Mouse (Mus musculus): Measurements from ENCODE around the gene Unc13b. TPM values are rescaled to one million over a fixed set of nuclear protein-coding genes. Genes with fewer than 3 reads are reported as not detected.
A peak's percentile ranks its signal among the peaks of the same experiment; 100 is the strongest.

The Unc13b gene
- total RNA-seq, 2 experiments from 2014 or later = 2.9 to 3.0 TPM

DNA sequence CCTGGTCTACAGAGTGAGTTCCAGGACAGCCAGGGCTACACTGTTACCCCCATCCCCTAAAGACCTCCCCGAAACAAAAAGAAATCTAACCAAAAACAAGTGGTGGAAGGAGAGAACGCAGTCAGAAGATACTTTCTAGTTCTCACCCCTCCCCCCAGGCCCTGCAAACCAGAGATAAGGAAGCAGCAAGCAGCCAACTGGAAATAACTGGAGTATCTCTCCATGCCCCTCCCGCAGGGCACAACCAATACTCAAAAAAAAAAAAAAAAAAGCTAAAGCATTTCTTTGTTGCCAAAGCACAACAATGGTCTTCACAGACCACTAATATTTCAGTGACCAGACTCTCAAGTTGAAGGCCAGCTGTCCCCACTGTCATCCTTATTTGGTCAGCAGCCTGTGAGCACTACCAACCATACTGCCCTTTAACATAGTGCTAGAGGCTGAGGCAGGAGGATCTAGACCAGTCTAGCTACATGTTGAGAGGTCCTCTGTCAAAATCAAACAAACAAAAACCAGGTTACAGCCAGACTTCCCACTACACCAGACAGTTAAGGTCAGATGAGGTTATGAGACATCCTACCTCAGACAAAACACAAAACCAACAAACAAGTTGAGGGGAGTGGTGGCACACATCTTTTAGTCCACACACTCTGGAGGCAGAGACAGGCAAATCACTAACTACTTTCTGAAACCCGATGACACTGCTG is 20.7 kb upstream of the Unc13b start:
- DNase-seq = no peak

DNA sequence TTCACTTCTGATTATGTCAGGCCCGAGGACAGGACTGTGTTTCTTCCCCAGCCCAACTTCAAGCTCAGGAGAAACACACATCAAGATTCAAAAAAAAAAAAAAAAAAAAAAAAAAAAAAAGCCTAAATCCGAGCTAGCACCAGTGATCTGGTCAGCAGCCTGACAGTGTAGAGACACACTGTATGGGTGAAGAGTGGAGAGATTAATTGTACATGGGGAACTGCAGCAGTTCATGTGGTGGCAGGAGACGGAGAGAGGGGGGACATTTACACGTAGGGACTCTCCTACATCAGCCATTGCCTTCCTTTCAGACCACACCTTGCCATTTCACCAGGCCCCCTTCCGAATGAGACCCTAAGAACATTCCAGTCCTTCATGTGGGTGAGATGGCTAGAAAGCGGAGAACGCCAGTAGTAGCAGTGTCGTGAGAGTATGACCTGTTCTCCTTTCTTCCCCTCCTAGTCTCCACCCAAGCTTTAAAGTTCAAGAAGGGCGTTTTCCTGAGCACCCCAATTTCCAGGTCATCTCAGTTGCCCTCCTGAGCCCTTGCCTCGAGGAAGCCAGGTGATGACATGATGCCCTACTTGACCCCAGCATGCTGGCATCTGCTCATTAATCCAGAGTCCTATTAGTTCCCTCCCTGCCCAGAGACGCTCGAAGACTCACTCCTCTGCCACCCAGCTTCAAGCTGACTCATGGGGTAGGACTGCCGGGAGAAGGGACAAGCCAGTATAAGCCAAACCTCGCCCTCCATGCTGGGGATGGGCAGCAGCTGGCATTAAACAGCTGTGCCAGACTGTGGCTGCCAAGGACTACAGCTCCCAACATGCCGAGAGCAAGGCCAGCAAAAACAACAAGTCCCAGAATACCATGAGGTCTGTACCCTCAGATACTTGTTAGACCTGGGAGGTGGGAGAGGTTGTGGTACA is 19.9 kb upstream of the Unc13b start:
- DNase-seq = peak; percentile 66

DNA sequence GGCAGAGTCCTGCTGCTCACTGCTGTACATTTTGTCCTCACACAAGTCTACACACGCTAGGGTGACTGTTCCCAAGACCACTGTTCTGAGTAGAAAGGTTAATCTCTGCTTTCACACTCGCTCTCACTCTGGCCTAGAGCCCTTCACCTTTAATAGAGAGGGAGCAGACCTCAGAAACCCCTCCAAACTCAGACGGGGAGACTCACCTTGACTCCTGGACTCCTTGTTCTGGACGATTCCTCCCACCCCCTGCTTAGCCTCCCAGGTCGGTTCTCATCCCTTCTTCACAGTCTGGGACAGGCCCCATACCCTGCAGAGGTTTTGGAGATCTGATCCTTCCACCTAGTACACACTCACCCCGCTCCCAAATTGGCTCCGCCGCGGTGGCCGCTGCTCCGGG is 19.1 kb upstream of the Unc13b start:
- no peak for DNase-seq

DNA sequence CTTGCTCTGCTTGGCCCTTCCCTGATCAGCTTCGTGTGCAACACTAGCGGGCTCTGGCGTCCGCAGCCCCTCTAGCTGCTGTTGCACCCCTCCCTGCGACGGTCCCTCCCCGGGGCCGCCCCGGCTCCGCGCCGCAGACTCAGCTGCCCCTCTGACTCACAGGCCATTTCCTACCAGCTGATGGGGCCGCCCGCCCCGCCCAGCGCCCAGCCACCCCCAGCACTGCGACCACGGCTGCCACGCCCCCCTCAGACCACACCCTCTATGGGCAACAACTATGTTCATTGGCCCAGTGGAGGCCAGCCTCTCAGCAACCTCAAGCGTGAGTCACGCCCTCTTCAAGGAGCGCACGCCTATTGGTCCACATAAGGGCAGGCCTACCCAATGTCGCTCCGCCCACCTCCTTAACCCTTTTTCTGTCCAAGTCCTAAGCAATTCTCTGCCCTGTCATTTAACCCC is 18.6 kb upstream of the Unc13b start:
- peak; percentile 98 for DNase-seq

DNA sequence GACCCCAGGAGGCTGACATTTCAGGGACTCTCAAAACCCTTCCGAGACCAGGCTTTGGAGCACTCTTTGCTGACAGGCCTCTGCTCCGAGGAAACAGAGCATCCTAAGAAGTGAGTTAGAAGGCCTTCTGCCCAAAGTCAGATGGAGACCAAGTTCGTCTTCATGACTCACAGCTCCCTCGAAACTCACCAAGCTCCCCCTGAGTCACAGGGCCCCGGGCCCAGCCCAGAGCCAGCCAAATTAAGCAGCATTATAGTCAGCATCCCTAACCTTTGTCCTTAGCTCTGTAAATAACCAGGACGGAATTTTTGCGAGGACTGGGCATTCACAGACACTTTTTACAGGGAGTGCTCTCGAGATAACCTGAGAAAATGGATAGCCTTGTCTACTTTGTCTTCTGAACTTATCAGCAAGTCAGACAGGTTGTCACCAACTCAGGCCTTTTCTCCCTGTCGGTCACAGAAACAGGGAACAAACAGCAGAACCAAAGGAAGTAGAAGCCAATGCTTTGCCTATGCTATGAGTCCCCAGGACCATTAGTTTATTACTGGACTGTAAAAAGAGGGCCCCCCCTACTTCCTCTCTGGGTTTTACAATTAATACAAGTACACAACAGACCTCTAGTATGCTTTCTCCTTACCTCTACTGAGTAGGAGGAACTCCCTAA is 17.7 kb upstream of the Unc13b start:
- no peak for DNase-seq

DNA sequence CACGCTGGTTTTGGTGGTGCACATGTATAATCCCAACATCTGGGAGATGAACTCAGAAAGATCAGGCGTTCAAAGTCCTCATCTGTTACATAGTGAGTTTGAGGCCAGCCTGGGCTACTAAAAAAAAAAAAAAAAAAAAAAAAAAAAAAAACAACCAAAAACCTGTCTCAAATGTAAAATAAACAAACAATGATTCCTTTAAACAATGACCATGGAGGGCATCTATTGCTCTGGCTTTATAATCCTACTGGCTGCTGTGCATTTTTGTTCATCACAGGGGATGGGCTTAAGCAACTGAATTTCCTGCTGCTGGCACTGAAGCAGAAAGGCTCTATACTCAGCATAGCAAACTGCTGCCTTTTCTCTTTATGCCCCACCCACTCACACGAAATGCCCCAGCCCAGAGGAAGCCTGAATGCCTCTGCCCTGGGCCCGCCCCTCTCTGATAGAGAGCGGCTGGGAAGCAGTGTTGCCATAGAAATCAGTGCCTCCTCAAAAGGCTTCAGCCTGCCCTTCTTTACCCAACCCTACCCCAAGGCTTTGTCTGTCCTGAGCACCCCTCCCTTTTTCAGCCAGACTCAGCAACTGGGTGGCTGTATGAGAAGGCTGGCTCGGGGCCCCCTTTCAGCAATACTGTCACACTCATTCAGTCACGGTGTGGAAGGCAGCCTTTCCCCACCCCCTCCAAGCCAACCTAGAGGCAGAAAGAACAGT is 15.0 kb upstream of the Unc13b start:
- peak; percentile 54 for DNase-seq

DNA sequence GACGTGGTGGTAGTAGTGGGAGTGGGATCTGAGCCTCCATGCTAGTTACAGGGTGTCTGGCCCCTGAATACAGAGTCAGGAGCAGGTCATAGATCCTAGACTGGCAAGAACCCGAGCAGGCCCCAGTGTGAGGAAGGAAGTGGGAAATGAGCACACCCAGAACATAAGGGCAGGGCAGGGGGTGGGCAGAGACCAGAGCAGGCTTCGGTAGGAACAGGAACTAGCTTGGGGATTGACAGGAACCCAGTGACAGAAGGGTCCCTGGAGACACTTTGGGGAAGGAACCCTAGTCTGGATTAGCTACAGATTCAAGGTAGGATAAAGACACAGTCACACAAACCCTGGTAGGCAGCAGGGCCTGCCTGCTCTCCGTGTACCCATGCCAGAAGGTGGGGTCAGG is 14.1 kb upstream of the Unc13b start:
- DNase-seq = peak; percentile 42

DNA sequence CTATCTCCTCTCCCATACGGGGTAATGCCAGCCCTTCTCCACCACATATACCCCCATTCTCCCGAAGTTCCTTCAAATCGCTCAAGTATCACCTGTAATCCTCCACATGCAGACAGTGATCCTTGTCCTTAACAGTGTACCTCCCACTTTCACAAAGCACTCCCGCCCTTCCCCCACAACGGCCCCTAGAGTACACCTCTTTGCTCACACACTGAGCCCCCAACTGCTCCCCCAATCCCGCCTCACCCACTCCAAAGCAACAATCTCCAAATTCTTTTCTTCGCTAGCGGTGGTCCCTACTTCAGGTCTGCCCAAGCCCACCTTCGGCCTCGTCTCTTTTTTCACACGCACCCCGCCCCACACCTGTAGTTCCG is 13.5 kb upstream of the Unc13b start:
- DNase-seq = no peak

DNA sequence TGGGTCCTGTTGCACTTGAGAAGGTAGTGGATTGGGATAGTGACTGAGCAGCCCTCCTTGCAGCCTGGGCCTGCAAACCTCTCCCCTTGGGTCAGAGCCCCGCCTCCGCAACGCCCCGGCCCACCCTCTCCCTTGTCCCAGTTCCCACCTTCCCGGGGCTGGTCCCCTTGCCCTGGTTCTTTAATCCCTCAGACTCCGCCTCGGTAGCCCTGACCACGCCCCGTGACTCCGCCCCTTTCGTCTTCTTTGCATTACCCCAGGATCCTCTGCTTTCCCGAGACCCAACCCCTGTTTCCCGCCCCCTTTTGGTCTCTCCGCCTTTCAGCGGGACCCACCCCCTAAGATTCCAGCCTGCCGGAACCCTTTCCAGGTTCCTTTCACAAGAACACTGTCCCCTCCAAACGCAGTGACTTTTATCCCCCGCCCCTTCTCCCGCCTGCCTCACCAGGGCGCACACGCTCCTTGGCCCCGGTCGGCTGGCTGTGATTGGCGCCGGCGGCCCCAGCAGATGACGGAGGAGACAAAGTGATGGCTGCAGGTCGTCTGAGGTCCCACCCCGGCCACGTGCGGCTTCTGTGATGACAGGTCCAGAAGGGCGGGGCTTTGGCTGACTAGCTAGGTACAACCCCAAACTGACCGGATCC is 13.0 kb upstream of the Unc13b start, which contains the start of gene Fam214b:
TSS of gene Fam214b (minus strand) at position 562 of the 644 bp plus-strand sequence.
- DNase-seq = peak; percentile 98

DNA sequence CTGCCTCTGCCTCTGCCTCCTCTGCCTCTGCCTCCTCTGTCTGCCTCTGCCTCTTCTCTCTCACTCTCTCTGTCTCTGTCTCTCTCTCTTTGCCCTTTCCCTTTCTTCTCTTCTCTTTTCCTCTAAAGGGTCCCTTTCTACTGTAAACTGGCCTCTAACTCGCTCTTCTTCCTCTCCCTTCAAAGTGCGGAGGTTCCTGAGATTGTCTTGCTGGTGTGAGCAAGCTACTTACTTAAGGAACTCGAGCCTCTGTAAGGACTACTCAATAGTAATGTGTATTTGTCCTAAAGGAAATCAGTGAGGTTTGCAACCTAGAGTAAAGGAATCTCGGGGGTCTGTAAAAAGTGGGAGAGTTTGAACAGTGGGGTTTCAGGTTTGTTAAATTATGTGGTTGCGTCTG is 12.1 kb upstream of the Unc13b start:
- DNase-seq = no peak

DNA sequence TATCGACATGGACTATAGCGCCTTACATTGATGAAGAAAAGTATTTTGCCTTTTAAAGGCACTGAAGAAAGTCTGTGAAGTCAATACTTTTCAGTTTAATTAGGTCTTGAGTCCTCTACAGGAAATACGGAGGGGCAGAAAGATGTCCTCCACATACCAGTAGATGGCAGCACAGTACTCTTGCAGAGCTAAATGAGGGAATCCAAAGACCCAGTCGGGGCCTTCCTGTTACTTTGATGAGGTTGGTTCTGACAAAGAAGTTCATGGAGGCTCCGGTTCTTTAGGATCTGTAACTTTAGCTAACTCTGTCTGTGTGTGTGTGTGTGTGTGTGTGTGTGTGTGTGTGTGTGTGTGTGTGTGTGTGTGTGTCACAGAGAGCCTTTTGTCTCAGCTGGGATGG is 11.5 kb upstream of the Unc13b start:
- peak; percentile 62 for DNase-seq

DNA sequence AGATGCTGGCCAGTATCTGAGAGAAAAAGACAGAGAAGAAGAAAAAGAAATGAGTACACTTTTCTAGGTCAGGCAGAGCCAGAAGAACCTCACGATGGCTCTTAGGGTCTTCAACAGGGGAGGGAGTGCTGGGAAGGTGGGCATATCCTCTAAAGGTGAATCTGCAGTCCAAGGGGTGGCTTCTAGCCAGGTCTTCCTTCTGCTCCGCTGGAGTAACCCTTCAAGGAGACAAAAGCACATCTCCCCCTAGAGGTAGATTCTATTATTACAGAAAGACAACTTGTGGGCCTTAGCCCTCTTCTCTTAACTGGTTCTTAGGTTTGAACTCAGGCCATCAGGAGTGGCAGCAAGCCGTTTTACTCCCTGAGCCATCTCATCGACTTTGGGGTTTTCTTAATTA is 6.1 kb upstream of the Unc13b start:
- no peak for DNase-seq

DNA sequence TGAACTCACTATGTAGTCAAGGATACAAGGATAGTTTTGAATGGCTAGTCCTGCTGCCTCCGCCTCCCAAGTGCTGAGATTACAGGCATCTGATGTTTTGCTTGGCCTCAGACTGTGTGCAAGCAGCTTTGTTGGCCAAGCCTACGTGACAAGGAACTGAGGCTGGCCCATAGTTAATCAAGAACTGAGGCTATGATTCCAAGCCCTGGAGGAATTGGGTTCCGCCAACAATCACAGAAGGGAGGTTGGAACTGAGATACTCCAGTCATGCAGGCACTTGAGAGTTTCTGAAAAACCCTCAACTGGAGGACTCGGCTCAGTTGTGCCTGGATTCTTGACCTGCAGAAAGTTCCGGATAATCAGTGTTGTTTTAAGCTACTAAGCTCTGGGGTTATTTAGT is 1.1 kb upstream of the Unc13b start:
- no peak for DNase-seq

DNA sequence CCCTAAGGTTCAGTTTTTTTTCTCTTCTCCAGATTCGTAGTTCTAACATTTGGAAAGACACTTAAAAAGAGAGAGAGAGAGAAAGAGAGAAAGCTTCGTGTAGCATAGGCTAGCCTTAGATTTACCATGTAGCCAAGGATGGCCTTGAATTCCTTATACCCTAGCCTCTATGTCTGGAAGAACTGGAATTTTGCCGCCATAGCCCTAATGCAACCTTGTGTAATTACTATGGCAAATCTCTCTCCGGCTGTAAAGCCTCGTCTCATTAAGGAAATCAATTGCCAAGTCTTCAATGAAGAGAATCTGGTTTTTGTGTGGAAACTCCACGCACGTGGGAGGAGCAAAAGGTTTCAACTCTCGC is 381 bp upstream of the Unc13b start:
- DNase-seq = no peak

DNA sequence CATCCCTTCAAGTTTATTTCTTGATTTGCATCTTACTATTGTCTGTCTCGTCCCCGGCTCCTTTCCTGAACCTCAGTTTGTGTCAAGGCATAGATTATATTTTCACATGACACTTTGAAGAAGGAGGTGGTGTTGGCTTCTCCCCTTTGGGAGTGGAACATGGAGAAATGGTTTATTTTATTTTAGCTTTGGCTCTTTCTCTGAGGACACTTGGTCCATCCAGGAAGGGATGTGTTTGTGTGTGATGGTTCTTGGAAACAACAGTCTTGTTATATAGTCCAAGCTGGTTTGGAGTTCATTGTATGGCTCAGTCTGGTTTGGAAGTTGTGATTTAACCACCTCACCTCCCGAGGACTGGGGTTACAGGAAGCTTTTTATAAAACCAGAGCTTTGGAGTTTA is 944 bp downstream of the Unc13b start:
- DNase-seq = no peak

DNA sequence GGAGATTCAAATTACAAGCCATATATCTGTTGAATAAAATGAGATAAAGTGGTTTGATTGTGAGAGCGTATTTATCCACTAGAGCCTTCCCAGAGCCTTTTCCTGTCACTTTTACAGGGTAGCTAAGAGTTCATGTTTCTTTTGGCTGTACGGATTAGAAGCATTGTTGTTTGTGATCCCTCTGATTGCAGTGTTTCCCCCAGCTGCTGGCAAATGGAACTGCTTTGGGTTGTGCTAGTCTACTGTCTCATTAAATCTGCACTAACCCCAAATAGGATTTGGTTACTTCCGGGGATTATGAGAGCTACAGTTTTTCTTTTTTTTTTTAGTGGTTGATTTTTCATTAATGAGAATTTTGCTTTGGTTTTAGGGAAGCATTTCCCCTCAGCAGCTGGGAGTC is 1.5 kb downstream of the Unc13b start:
- no peak for DNase-seq

DNA sequence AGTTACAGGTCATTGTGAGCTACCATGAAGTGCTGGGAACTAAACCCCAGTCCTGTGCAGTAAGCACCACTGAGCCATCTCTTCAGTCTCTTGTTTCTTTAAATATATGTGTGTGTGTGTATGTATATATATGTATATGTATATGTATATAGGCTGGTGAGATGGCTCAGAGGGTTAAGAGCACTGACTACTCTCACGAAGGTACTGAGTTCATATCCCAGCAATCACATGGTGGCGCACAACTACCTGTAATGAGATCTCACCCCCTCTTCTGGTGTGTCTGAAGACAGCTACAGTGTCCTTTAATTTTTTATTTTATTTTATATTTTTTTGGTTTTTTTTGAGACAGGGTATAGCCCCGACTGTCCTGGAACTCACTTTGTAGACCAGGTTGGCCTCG is 6.7 kb downstream of the Unc13b start:
- no peak for DNase-seq

DNA sequence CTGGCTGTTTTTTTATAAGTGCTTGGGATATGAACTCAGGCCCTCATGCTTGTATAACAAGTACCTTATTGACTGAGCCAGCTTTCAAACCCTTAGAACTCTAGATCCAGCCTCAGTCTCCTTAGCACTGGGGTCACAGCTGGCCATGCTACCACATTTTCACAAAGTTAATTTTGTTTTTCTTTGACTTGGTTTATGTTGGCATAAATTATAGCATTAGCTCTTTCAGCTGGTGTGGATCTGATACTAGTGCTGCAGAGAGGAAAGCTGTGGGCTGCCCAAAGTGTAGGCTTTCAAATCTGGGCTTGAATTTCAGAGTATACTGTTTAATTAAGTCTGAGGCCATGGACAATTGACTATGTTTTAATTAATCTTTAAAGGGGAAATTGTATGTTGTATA is 16.2 kb downstream of the Unc13b start:
- no peak for DNase-seq

DNA sequence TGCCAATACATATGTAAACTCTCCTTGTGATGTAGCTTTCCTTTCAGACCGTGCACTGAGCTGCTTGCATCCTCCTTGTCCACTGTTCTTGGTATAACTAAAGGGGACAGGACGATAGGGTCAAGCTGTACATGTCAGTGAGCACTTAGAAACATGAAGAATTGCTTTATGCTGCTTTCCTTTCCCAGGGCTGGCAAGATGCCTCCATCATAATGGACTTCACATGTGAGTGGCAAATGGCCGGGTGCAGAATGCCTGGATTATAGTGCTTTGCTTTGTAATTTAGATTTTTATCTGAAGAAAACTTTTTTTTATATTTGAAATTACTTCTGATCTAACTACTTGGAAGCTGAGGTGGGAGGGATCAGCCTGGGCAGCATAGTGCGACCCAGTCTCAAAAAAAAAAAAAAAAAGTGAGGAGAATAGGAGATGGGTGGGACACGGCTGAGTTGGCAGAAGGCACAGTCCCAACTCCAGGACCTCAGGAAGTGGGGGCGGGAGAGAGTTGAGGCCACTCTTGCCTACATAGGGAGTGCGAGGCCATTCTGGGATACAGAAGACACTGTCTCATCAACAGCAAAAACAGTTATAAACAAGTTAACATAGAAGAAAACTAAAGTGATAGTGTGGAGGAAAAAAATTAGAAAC is 19.4 kb downstream of the Unc13b start:
- DNase-seq = no peak

DNA sequence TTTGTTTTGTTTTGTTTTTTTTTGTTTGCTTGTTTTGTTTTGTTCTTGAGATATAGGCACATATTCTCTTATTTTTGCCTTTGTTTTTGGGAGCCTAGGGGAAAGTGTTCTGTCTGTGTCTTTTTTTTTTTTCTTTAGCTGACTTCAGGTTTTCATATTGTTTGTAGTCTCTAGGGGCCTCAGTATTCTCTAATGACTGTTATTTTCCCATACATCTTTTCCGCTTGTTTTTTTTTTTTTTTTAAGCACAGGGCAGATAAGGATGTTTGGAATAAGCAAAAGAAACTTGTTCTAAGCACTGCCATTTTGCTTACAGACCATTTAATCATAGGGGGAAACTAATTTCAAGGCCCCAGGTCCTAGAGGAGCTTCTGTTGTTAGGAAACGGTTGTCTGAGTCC is 23.7 kb downstream of the Unc13b start:
- DNase-seq = no peak

DNA sequence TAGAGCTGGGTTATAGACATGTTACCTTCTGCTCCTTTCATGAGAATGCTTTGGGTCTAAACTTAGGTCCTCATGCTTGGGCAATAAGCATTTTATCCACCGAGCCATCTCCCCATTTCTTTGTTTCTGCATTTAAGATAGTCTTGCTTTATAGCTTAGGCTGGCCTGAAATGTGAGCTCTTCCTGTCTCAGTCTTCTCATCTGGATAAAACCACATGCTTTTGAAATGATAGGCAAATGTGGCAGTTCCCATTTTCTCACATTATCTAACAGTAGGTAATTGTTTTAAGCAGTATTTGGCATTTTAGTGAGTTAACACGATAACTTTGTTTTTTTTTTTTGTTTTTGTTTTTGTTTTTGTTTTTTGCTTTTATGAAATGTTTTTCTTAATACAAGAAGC is 31.2 kb downstream of the Unc13b start:
- DNase-seq = no peak

All from gastrocnemius, postnatal 25 days (tissue).